Mouse (Mus musculus) spleen, postnatal 10 days (tissue): ENCODE data around the gene Gm10563.
"Not testable (repeated sequence)": the region's sequence is repeated elsewhere in the genome, so short reads cannot be mapped to it uniquely, and the experiment has no call there.

ENCODE experiments used
- DNase-seq, 2 experiments: peaks; one replicate each; pipeline ENCODE4 v3.0.0; 2021 to 2022; ENCODE audit warnings: low spot score in 2 of 2

The Gm10563 gene

DNA sequence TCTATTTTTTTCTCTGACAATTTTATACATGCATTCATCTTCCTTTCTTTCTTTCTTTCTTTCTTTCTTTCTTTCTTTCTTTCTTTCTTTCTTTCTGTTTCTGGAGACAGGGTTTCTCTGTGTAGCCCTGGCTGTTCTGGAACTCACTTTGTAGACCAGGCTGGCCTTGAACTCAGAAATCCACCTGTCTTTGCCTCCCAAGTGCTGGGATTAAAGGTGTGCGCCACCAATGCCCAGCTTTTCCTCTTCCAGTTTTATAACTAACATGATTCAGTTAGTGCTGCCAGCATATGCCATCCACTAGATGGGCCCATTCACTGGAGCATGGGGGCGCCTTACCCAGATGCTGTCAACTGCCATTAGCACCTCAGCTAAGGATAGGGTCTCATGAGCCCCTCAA lies at the start of gene Gm10563:
Gm10563 (minus strand) TSS at position 101 of the 400 bp plus-strand sequence.
- not testable (repeated sequence) for DNase-seq

DNA sequence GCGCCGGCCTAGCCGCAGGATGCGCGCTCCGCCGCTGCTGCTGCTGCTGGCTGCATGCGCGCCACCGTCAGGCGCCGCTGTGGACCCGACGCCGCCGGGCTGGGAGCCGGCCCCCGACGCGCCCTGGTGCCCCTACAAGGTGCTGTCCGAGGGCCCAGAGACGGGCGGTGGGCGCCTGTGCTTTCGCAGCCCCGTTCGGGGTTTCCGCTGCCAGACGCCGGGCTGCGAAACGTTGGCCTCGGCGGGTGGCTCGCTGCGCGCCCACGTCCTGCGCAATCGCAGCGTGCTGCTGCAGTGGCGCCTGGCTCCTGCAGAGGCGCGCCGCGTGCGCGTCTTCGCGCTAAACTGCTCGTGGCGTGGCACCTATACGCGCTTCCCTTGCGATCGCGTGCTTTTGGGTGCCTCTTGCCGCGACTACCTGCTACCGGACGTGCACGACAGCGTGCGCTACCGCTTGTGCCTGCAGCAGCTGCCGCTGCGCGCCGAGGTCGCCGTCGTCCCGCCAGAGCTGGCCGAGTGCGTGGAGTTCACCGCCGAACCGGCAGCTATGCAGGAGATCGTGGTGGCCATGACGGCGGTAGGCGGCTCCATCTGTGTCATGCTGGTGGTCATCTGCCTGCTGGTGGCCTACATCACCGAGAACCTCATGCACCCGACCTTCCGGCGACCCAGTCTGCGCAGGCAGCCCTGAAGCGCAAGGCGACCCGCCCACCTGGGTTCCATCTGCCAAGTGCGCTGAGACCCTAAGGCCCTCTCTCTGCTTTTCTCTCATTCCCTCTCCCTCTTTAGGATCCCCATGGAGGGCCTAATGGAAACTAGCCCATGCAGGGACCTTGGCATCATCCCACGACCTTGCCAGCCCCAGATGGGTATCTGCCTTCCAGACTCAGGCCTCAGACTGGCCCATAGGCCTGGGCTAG lies 49.5 kb upstream of the Gm10563 start:
- DNase-seq = peak; percentile 41 to 66

GRCm38 (mm10) chr4:155694111-155694481 lies 48.9 kb upstream of the Gm10563 start, which contains the start of gene Fndc10:
Gene Fndc10, plus strand, starts transcription at chr4:155694342.
- peak in 1 of 2 experiments; percentile 61 for DNase-seq

GRCm38 (mm10) chr4:155692421-155692820 lies 47.2 kb upstream of the Gm10563 start:
- DNase-seq = no peak

DNA sequence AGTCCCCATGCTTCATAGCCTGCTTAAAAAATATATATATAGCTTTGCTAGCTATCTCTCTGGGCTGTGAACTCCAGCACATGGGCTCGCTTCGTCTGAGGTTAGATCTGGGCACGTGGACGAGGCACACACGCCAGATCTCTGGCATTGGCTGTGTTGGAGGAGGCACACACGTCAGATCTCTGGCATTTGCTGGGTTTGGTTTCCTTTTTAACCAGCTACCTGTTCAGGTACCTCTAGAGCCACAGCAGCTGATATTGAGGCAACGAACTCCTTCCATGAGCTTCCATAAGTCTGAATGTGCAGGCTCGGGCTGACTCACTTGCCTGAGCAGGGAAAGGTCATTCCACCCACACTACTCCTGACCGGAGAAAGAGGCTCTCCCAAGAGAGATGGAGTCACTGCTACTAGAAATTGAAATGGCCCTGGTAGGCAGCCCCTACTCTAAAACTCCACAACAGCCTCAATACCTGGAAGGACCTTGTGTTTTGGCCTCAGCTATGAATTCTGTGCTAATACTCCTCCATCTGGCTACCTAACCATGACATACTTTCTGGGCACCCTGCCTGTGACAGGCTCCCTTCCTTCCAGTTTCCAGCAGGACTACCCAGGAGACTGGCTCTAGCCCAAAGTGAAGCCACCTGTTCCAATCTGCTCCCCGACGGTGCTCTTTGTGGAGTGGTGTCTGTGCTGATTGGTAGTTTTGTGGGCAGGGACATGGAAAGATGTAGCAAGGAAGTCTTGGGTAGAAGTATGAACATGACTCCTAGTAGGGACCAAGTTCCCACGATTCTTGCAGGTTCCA lies 45.6 kb upstream of the Gm10563 start:
- DNase-seq = no peak

DNA sequence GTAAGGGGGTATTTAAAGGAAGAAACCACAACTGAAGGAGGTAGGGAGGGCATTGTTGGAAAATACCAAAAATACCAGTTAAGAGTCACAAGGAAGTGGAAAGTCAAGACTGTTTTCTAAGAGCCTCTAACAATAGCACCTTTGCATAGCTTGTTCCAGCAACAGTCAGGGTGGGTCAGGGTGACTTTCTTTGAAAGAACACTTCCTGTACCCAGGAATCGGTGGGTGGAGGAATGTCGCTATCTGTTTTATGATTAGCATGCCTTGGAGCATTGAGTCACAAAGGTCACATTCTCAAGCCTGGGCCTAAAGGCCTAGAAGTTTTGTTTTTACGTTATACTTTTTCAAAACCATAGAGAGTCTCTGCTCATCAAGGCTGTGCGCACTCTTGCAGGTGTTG lies 42.6 kb upstream of the Gm10563 start:
- not testable (repeated sequence) for DNase-seq

- DNase-seq = not testable (repeated sequence)
These were observed 38.6 kb upstream of the Gm10563 start for GRCm38 (mm10) chr4:155683670-155684277.

DNA sequence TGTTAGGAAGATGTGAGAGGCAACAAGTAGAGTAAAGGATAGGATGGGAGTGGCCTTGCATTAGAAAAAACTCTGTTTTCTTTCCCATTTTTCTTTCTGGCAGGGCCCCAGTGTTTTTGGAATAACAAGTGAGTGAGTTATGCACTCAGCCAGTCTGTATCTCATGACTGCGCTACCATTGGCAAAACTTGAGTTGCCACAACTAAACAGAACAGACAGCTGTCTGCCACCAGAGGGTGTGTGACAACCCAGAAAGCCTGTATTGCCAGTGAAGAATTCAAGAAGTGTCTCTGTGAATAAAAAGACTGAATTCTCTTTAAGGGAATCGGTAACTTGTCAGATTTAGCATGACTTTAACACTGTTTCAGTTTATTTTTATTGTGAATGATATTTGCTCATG lies 30.8 kb upstream of the Gm10563 start:
- DNase-seq = no peak

- no peak for DNase-seq
These were observed 26.9 kb upstream of the Gm10563 start for GRCm38 (mm10) chr4:155672082-155672481.

DNA sequence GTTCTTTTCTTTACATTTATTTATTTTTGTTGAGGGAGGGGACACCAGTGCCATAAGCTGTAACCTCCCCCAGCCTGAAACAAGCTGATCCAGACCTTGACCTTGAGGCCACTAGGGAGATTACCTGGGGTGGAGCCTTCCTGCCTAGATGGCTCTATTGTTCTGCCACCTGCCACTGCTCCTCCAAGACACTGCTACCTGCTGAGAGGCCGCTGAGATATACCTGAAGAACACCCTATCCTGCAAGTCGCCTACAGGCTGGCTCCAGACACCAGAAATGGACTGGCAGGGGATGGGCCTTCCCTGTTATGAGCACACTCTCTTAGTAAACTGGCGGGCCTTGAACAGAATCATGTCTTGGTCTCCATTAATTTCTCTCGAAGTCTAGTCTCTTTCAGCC lies 25.0 kb upstream of the Gm10563 start:
- DNase-seq = not testable (repeated sequence)

GRCm38 (mm10) chr4:155669598-155670075 lies 24.4 kb upstream of the Gm10563 start:
- DNase-seq = no peak

DNA sequence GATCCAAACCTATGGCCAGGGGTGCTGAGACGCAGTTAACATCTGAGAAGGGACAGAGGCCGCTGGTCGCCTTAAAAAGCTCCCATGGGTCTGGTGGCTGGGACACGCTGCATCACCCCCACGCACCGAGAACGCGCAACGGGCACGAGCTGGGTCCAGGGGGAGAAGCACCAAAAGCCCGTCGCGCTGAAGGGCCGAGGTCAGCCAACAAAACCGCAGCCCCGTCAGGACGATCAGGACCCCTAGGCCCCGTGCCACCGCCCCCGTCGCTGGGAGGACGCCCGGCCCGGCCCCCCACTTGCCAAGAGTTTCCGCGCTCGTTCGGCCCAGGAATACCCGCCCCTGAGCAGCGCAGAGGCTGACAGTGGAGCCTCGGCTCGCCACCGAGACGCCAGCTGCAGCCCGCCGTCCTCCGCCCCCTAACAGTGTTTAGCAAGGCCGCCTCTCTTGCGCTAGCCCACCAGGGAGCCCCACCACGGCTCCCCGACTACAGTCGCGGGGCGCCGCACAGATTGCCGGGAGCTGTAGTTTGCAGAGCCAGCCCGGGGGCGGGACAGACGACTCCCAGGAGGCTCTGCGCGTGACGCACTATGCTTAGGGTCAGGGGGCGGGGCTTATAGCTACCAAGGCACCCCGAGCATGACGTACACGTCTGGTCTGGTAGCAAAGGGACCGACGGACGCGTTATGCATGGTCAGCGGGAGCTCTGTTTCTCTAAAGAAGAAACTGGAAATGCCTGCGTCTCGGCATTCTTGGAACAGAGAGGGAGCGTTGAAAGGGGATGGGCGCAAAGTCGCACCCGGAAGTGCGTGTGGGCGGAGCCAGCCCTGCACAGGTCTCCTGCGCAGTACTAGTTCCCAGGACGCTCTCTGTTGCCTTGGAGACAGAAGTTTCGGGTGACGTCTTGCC lies 23.7 kb upstream of the Gm10563 start, which contains the start of gene Mib2:
Mib2 (minus strand) TSS at position 510 of the 909 bp plus-strand sequence.
- DNase-seq = peak; percentile 96 to 98

- DNase-seq = no peak
These were observed 21.7 kb upstream of the Gm10563 start for GRCm38 (mm10) chr4:155666903-155667302.

DNA sequence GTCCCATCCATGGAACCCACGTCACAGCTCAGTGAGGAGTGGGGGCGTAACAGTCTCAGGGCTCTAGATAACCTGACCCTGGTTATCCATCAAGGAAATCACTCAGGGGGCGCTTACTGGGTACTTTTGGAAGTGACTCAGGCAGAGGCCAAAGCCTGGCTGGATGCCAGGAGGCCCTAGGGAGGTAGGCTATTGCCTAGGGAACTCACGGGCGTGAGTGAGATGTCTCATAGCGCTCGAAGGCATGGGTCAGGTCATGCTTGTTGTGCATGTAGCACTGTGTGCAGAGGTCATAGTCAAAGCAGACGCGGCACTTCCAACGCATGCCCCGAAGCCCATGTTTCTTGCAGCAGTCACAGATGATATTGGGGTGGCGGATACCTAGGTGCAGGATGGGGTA lies 15.4 kb upstream of the Gm10563 start:
- DNase-seq = no peak

DNA sequence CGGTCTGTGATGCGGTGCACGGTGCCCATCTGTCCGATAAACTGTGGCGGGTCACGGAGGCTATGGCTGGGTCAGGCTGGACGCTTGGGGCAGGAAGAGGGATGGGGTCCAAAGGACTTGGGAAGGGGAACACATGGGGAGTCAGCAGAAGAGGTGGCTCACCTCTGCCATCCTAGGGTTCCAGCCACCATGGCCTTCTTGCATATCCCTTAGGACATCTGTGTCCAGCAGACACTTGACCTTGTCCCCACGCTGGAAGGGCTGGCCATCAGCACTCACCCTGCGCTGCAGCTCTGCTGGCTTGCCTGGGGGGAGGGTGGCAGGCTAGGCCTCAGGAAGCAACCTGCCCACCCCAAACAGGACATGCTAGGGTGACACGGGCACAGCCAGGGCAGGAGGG lies 13.8 kb upstream of the Gm10563 start:
- DNase-seq = no peak

DNA sequence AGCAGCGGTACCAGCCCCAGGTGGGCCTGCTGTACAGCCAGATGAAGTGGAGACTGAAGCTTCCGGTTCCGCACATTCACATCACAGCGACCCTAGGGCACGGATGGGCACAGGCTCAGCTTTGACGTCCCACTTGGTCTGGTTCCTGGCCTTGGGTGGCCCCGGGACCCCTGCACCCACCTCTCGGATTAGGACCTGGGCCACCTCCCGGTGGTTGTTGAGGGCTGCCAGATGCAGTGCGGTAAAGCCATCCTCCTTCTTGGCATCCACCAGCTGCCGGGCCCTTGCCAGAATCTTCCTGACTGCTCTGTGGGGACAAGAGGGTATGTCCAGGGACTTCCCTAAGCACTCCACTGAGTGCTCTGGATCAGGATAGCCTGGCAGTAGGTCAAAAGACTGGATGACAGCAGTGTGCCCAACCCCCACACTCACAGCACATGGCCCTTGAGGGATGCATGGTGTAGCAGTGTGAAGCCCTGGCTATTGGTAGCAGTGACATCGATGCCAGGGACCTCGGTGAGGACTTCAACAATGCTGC lies 11.1 kb upstream of the Gm10563 start:
- no peak for DNase-seq

- peak in 1 of 2 experiments; percentile 44 for DNase-seq
These were observed 9.5 kb upstream of the Gm10563 start for GRCm38 (mm10) chr4:155654456-155655298.

DNA sequence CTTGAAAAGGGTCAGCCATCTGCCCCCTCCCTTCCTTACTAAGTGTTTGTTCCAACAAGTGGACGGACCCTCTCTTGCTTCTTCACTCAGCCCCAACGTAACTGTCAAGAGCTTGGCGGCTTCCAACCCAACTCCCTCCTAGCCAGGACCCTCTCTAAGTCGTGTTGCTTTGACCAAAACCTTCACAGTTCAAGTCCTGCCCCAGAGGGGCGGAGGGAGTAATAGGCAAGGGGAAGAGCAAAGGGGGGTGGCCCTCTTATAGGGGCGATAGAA lies 8.9 kb upstream of the Gm10563 start:
- DNase-seq = no peak

DNA sequence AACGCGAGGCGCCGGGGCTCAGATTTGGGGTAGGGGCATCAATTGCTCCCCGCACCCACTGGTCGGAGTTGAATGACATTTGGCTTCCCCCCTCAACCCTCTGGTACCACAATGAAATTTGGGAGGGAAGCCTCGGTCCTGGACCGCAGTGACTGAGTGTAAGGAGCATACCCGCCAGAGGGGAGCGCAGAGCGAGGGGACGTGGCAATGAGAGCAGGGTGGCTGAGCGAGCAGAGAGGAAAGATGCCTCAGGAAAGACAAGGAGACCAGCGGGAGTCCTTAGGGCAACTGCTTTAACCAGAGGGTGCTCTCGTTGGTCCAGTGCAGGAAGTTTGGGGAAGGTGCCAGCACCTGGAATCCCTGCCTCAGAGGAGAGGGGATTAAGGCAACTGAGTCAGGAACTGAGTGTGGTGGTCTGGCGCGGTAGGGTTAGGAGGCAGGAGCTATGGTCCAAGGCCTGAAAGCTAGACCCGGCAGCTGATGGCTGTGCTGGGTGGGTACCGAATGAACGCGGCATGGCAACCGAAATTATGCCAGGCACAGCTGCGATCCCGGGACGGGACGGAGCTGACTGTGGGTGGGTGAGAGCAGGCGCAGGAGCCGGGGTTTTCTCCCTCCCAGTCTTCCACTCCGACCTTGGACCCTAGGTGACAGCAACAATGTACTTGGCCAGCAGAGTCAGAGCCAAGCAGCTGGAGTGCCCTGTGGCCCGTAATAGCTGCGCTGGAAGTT lies 8.4 kb upstream of the Gm10563 start:
- DNase-seq = no peak
